Mouse (Mus musculus): ENCODE measurements around the gene Ormdl3. TPM values are rescaled to one million over a fixed set of nuclear protein-coding genes. Genes with fewer than 3 reads are reported as not detected.
A peak's percentile ranks its signal among the peaks of the same experiment; 100 is the strongest.
"Not testable (repeated sequence)": the region's sequence is repeated elsewhere in the genome, so short reads cannot be mapped to it uniquely, and the experiment has no call there.

Ormdl3 gene
- total RNA-seq (2021) = 10 to 100 TPM; 59.2 to 60.6 TPM
- long read RNA-seq, transcript Ormdl3-201 (4 exons, 2,184 nt) = major isoform, 28 of 36 reads
- long read RNA-seq, partial matches to known transcripts = 1 of 36 reads
- long read RNA-seq, other reads (novel, unspliced or antisense) = 7 of 36 reads

- peak; percentile 95 to 98 for DNase-seq (ENCODE audit: low spot score in 2 of 2)
Observed at GRCm38 (mm10) chr11:98586892-98587563, at the start of gene Ormdl3. Ormdl3 (minus strand) TSS chr11:98587368.

GRCm38 (mm10) chr11:98635312-98635970 lies 48.3 kb upstream of the Ormdl3 start:
- DNase-seq (ENCODE audit: low spot score in 2 of 2) = peak in 1 of 2 experiments; percentile 4

GRCm38 (mm10) chr11:98630646-98631045 lies 43.5 kb upstream of the Ormdl3 start:
- no peak for DNase-seq (ENCODE audit: low spot score in 2 of 2)

- DNase-seq (ENCODE audit: low spot score in 2 of 2) = no peak
Observed at GRCm38 (mm10) chr11:98628706-98629105, 41.5 kb upstream of the Ormdl3 start.

GRCm38 (mm10) chr11:98625611-98626410 lies 38.6 kb upstream of the Ormdl3 start, which contains the start of the genes Gm12355 and Gsdma3:
Gm12355 (minus strand) TSS chr11:98625661.
Gsdma3 (plus strand) TSS chr11:98626360.
- DNase-seq (ENCODE audit: low spot score in 2 of 2) = no peak

GRCm38 (mm10) chr11:98624381-98624780 lies 37.2 kb upstream of the Ormdl3 start:
- not testable (repeated sequence) for DNase-seq (ENCODE audit: low spot score in 2 of 2)

- DNase-seq (ENCODE audit: low spot score in 2 of 2) = not testable (repeated sequence)
Observed at GRCm38 (mm10) chr11:98623981-98624380, 36.8 kb upstream of the Ormdl3 start.

GRCm38 (mm10) chr11:98620791-98621190 lies 33.6 kb upstream of the Ormdl3 start:
- DNase-seq (ENCODE audit: low spot score in 2 of 2) = no peak

- DNase-seq (ENCODE audit: low spot score in 2 of 2) = peak in 1 of 2 experiments; percentile 72
Observed at GRCm38 (mm10) chr11:98606763-98607162, 19.6 kb upstream of the Ormdl3 start.

- not testable (repeated sequence) for DNase-seq (ENCODE audit: low spot score in 2 of 2)
Observed at GRCm38 (mm10) chr11:98604911-98605310, 17.7 kb upstream of the Ormdl3 start.

- no peak for DNase-seq (ENCODE audit: low spot score in 2 of 2)
Observed at GRCm38 (mm10) chr11:98603953-98604352, 16.8 kb upstream of the Ormdl3 start.

- DNase-seq (ENCODE audit: low spot score in 2 of 2) = no peak
Observed at GRCm38 (mm10) chr11:98602090-98602690, 15.0 kb upstream of the Ormdl3 start.

- no peak for DNase-seq (ENCODE audit: low spot score in 2 of 2)
Observed at GRCm38 (mm10) chr11:98599291-98599690, 12.1 kb upstream of the Ormdl3 start.

GRCm38 (mm10) chr11:98598851-98599290 lies 11.7 kb upstream of the Ormdl3 start:
- no peak for DNase-seq (ENCODE audit: low spot score in 2 of 2)

- no peak for DNase-seq (ENCODE audit: low spot score in 2 of 2)
Observed at GRCm38 (mm10) chr11:98597991-98598390, 10.8 kb upstream of the Ormdl3 start, which contains the start of gene Lrrc3c. Lrrc3c (plus strand) TSS chr11:98598291.

- DNase-seq (ENCODE audit: low spot score in 2 of 2) = no peak
Observed at GRCm38 (mm10) chr11:98597363-98597762, 10.2 kb upstream of the Ormdl3 start.

- no peak for DNase-seq (ENCODE audit: low spot score in 2 of 2)
Observed at GRCm38 (mm10) chr11:98595955-98596354, 8.8 kb upstream of the Ormdl3 start.

- DNase-seq (ENCODE audit: low spot score in 2 of 2) = no peak
Observed at GRCm38 (mm10) chr11:98595473-98595872, 8.3 kb upstream of the Ormdl3 start.

- DNase-seq (ENCODE audit: low spot score in 2 of 2) = no peak
Observed at GRCm38 (mm10) chr11:98595021-98595420, 7.9 kb upstream of the Ormdl3 start.

GRCm38 (mm10) chr11:98590548-98591445 lies 3.6 kb upstream of the Ormdl3 start:
- DNase-seq (ENCODE audit: low spot score in 2 of 2) = no peak

All from layer of hippocampus, adult 18-20 months (tissue).